Mouse (Mus musculus): Measurements from ENCODE around the gene 4933425L06Rik.

- no peak for TF ChIP-seq CTCF (conservative IDR thresholded peaks at IDR 0.05 in 1 of 2, IDR thresholded peaks at IDR 0.05 in 1 of 2; ENCODE audit: low read depth in 2 of 2, low read length in 2 of 2)
- TF ChIP-seq ELF1 (IDR thresholded peaks at IDR 0.05; ENCODE audit: low read depth, low read length), result no peak
- no peak for TF ChIP-seq MYC (IDR thresholded peaks at IDR 0.05; ENCODE audit: low read depth, low read length)
- no peak for TF ChIP-seq UBTF (IDR thresholded peaks at IDR 0.05; ENCODE audit: low read depth, low read length)
- TF ChIP-seq EP300 (IDR thresholded peaks at IDR 0.05; ENCODE audit: low read length), result no peak
- TF ChIP-seq POLR2A (IDR thresholded peaks at IDR 0.05; ENCODE audit: low read depth, low read length), result no peak
- TF ChIP-seq RAD21 (IDR thresholded peaks at IDR 0.05; ENCODE audit: low read depth, low read length), result no peak
- no peak for TF ChIP-seq USF2 (conservative IDR thresholded peaks at IDR 0.05; ENCODE audit: low read depth, low read length)
These were observed 28.3 kb upstream of the 4933425L06Rik start for GRCm38 (mm10) chr13:105053618-105054017.

Data from CH12.LX (cell line).